Mouse (Mus musculus) brain, embryonic 18.5 days (tissue): ENCODE measurements around the gene Tmem135.

ENCODE experiments used
- DNase-seq: peaks from one replicate; pipeline ENCODE4 v3.0.0-alpha.2; 2012; ENCODE audit warnings: low read depth, low spot score

Tmem135 gene

GRCm38 (mm10) chr7:89404081-89404733, at the start of gene Tmem135, which contains the start of gene Fzd4:
Gene Tmem135 (minus strand): TSS chr7:89404222.
Gene Fzd4 (plus strand): TSS chr7:89404355.
- peak; percentile 81 for DNase-seq

- DNase-seq = no peak
Measured at GRCm38 (mm10) chr7:89450312-89450711, 46.3 kb upstream of the Tmem135 start.

- no peak for DNase-seq
Measured at GRCm38 (mm10) chr7:89445137-89445536, 41.1 kb upstream of the Tmem135 start.

GRCm38 (mm10) chr7:89442242-89442641, 38.2 kb upstream of the Tmem135 start:
- DNase-seq = no peak

GRCm38 (mm10) chr7:89441291-89441690, 37.3 kb upstream of the Tmem135 start:
- no peak for DNase-seq

GRCm38 (mm10) chr7:89437589-89437988, 33.6 kb upstream of the Tmem135 start:
- no peak for DNase-seq

- DNase-seq = no peak
Measured at GRCm38 (mm10) chr7:89436404-89436803, 32.4 kb upstream of the Tmem135 start.

- no peak for DNase-seq
Measured at GRCm38 (mm10) chr7:89433893-89434616, 30.0 kb upstream of the Tmem135 start.

GRCm38 (mm10) chr7:89433193-89433892, 29.3 kb upstream of the Tmem135 start:
- DNase-seq = peak; percentile 64

GRCm38 (mm10) chr7:89431185-89431584, 27.2 kb upstream of the Tmem135 start:
- DNase-seq = no peak

GRCm38 (mm10) chr7:89429326-89429725, 25.3 kb upstream of the Tmem135 start:
- no peak for DNase-seq

- no peak for DNase-seq
Measured at GRCm38 (mm10) chr7:89428804-89429203, 24.8 kb upstream of the Tmem135 start.

- DNase-seq = no peak
Measured at GRCm38 (mm10) chr7:89427101-89427500, 23.1 kb upstream of the Tmem135 start.

GRCm38 (mm10) chr7:89425803-89426725, 22.0 kb upstream of the Tmem135 start:
- no peak for DNase-seq

GRCm38 (mm10) chr7:89424659-89425058, 20.6 kb upstream of the Tmem135 start:
- DNase-seq = no peak

- DNase-seq = no peak
Measured at GRCm38 (mm10) chr7:89423688-89424255, 19.8 kb upstream of the Tmem135 start.

- no peak for DNase-seq
Measured at GRCm38 (mm10) chr7:89423194-89423593, 19.2 kb upstream of the Tmem135 start.

GRCm38 (mm10) chr7:89422650-89423049, 18.6 kb upstream of the Tmem135 start:
- DNase-seq = no peak

GRCm38 (mm10) chr7:89421294-89421693, 17.3 kb upstream of the Tmem135 start:
- no peak for DNase-seq

- DNase-seq = no peak
Measured at GRCm38 (mm10) chr7:89418917-89419679, 15.1 kb upstream of the Tmem135 start.
